Mouse (Mus musculus) forebrain, embryonic 16.5 days (tissue): ENCODE measurements around the gene Pnma1. TPM values are rescaled to one million over a fixed set of nuclear protein-coding genes. Genes with fewer than 3 reads are reported as not detected.

Experiments
- ATAC-seq: fragments of 200-750 bp; cut with Nextera tagmentation; 2 replicates; pipeline ENCODE4 v1.8.0; 2017; ENCODE audit warnings: mild to moderate bottlenecking, moderate library complexity
- H3K27ac ChIP-seq: fragments of 300-500 bp; sonication (generic); 2 replicates; pipeline ENCODE4 v1.5.1; 2014; ENCODE audit warnings: low read length, control low read depth
- H3K27me3 ChIP-seq: fragments of 300-500 bp; sonication (generic); replicated peaks from 2 replicates; pipeline ENCODE4 v1.6.1; 2014; ENCODE audit warnings: low read length; ENCODE audit not compliant: control insufficient read depth, insufficient read depth
- H3K36me3 ChIP-seq: fragments of 300-500 bp; sonication (generic); 2 replicates; pipeline ENCODE4 v1.6.1; 2014; ENCODE audit not compliant: control insufficient read depth, insufficient read depth
- H3K4me1 ChIP-seq: fragments of 300-500 bp; sonication (generic); replicated peaks from 2 replicates; pipeline ENCODE4 v1.6.1; 2014; ENCODE audit warnings: low read length; ENCODE audit not compliant: control insufficient read depth, insufficient read depth
- H3K4me2 ChIP-seq: fragments of 300-500 bp; sonication (generic); 2 replicates; pipeline ENCODE4 v1.6.1; 2014; ENCODE audit warnings: mild to moderate bottlenecking, low read length, control low read depth
- H3K4me3 ChIP-seq: fragments of 300-500 bp; sonication (generic); replicated peaks from 2 replicates; pipeline ENCODE4 v1.5.1; 2014; ENCODE audit warnings: mild to moderate bottlenecking, low read length, control low read depth
- H3K9ac ChIP-seq: fragments of 300-500 bp; sonication (generic); replicated peaks from 2 replicates; pipeline ENCODE4 v1.6.1; 2014; ENCODE audit warnings: low read depth, low read length, control low read depth
- H3K9me3 ChIP-seq: fragments of 300-500 bp; sonication (generic); 2 replicates; pipeline ENCODE4 v1.6.1; 2016; ENCODE audit warnings: low read length; ENCODE audit not compliant: control insufficient read depth
- WGBS: fragments of 180-500 bp; shearing (Covaris S2); extraction: QIAGEN DNeasy Blood & Tissue Kit; methylation state at CpG from one replicate; pipeline ENCODE4 v1.1.7; 2014; 5-methylcytosine and 5-hydroxymethylcytosine counted together
- polyA plus RNA-seq: library from polyadenylated mRNA; unstranded; fragments of >200 nt; fragmentation: Nextera tagmentation; extraction: Ambion mirVana; gene quantifications from 2 replicates; pipeline ENCODE4 v1.2.1, GENCODE M21; 2015

Pnma1 gene
- polyA plus RNA-seq, result 5.3 and 7.2 TPM in 2 replicates

DNA sequence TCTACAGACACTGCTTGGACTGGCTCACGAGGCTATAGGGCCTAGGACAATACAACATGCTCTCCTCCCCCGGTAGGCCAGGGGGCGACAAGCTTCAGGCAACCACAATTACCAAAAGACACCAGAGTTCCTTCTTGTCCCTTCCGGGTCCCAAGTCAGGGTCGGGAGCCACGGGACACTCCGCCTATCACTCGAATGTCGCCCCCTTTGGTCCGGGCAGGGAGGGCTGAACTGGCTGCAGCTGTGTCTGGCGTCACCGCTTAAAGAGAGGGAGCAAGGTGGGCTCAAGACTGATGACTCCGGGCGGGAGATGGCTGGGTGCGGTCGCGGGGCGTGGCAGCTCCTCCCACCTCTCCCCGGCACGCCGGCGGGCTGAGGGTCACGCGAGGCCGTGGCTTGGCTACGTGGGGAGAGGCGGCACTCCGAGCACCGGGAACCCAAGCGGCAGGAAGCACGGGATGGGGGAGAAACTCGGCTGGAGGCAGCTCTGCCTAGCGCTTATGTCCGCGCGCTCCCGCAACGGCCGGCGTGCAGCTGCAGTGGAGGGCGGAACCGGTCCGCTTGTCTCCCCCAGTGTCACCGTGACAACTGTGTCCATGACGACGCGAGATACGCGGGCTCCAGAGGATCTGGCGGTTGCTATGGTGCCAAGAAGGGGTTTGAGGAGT is at the start of gene Pnma1:
TSS of gene Pnma1 (minus strand) at position 536 of the 668 bp plus-strand sequence.
- peak within 1 kb of the TSS; percentile 64 for H3K9ac ChIP-seq
- ATAC-seq, result peak; percentile 97
- H3K9me3 ChIP-seq, result no peaks in the 10 kb centered on the region
- H3K27me3 ChIP-seq, result no peaks in the 10 kb centered on the region
- peak within 1 kb of the TSS; percentile 59 for H3K4me3 ChIP-seq
- H3K27ac ChIP-seq, result peak within 1 kb of the TSS; percentile 65
- peaks cover 19% of the 10 kb centered on the region for H3K4me1 ChIP-seq
- no peaks in the 10 kb centered on the region for H3K36me3 ChIP-seq
- peak within 1 kb of the TSS; percentile 80 for H3K4me2 ChIP-seq
- 0% methylated on average over 49 of the region's 50 CpGs for WGBS

DNA sequence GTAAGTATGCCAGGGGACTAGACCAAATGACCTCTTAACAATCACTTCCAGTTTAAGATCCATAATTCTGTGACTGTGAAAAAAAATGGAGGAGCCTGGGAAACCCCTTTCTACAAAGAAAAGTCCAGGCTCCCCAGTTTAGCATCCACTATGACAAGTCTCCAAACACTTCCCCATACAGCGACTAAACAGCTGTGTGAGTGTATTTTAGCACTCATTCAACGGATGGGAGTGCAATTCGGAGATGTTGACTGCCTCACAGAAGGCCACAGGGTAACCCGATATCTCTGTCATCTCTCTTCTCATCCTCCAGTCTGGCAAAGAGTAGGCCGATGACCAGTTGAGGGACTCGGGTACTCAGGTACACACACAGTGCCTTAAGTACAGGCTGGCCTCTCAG is 46.9 kb upstream of the Pnma1 start:
- Histone ChIP-seq H3K27me3 (no peaks in the 10 kb centered on the region), H3K9me3 (no peaks in the 10 kb centered on the region), H3K9ac (no peak overlapping the region), H3K36me3 (no peaks in the 10 kb centered on the region), H3K27ac (no peak overlapping the region), H3K4me2 (no peak overlapping the region), H3K4me1 (peaks cover 30% of the 10 kb centered on the region), H3K4me3 (no peak overlapping the region)
- no peak for ATAC-seq
- WGBS, result 68% methylated on average over 6 of the region's 6 CpGs

DNA sequence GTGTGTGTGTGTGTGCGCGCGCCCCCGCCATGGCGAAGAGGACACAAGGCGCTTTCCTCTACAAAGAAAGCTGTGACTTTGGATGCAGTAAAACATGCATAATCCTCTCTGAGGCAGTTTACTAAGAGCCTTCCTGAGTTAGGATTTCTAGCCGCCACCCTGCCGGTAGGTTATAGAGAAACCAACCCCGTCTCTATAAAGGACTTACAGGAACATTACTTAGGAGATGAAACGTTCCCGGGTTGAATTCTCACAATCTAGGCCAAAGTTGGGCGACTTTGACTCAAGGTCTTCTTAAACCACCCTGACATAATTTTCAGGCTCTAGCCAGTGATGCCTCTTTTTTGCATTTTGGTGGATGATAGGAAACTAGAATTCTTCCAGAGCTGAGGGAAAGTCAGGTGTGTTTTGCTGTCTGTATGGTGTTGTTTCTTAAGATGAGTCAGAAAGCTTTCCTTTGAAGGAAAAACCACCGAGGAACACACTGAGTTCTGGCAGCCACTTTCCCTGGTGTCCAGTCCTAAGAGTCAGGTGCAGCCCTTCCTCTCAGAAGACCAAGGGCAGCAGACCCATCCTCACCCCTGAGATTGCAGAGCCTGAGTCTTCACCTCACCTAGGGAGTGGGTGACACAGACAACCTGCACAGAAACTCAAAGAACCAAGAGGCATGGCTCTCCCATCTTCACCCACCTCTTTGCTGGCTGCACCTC is 46.3 kb upstream of the Pnma1 start:
- no peaks in the 10 kb centered on the region for H3K9me3 ChIP-seq
- H3K27ac ChIP-seq, result peak overlapping the region; percentile 77; the same call in 1 of the 2 replicates
- peak overlapping the region; percentile 63 for H3K4me3 ChIP-seq
- no peaks in the 10 kb centered on the region for H3K36me3 ChIP-seq
- H3K4me2 ChIP-seq, result peak overlapping the region; percentile 85
- H3K4me1 ChIP-seq, result peaks cover 36% of the 10 kb centered on the region
- no peaks in the 10 kb centered on the region for H3K27me3 ChIP-seq
- WGBS, result 2% methylated on average over 13 of the region's 13 CpGs
- no peak; the same call in 1 of the 2 replicates for ATAC-seq
- peak overlapping the region; percentile 85 for H3K9ac ChIP-seq

DNA sequence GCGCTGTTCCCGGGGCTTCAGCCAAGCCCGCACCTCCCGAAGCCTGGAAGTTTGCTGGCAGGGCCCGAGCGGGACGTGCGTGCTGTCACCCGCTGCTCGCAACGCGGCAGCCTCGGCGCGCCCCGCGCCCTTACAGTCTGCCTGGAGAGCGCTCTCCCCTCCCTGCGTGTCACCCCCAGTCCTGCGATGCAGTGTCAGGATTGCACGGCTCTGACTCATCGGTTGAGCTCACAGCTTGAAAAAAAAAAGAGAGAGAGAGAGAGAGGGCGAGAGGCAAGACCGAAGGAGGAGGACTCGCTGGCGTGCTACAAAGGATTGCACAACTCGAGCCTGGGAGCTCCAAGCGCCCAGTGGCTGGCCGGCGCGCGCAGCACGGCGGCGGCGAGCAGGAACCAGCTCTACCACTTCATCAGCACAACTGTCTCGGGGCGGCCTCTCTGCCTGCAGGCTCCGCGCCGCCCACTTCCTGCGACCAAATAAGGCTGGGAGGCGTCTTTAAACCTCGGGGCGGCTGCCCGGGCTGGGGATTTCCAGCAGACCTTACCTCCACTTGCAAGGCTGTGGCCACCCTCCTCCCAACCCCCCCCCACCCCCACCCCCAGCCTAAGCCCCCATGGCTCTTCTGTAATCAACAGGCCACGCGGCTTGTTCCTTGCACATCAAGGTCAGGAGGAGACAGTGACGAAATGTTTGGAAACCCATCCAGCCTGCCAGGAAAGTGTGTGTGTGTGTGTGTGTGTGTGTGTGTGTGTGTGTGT is 45.5 kb upstream of the Pnma1 start:
- peaks cover 43% of the 10 kb centered on the region for H3K4me1 ChIP-seq
- no peaks in the 10 kb centered on the region for H3K27me3 ChIP-seq
- H3K27ac ChIP-seq, result peak overlapping the region; percentile 77
- H3K36me3 ChIP-seq, result no peaks in the 10 kb centered on the region
- H3K9ac ChIP-seq, result peak overlapping the region; percentile 85
- WGBS, result under 1% methylated on average over 46 of the region's 49 CpGs
- peak; percentile 86 for ATAC-seq
- H3K4me2 ChIP-seq, result peak overlapping the region; percentile 85
- H3K4me3 ChIP-seq, result peak overlapping the region; percentile 63
- H3K9me3 ChIP-seq, result no peaks in the 10 kb centered on the region

DNA sequence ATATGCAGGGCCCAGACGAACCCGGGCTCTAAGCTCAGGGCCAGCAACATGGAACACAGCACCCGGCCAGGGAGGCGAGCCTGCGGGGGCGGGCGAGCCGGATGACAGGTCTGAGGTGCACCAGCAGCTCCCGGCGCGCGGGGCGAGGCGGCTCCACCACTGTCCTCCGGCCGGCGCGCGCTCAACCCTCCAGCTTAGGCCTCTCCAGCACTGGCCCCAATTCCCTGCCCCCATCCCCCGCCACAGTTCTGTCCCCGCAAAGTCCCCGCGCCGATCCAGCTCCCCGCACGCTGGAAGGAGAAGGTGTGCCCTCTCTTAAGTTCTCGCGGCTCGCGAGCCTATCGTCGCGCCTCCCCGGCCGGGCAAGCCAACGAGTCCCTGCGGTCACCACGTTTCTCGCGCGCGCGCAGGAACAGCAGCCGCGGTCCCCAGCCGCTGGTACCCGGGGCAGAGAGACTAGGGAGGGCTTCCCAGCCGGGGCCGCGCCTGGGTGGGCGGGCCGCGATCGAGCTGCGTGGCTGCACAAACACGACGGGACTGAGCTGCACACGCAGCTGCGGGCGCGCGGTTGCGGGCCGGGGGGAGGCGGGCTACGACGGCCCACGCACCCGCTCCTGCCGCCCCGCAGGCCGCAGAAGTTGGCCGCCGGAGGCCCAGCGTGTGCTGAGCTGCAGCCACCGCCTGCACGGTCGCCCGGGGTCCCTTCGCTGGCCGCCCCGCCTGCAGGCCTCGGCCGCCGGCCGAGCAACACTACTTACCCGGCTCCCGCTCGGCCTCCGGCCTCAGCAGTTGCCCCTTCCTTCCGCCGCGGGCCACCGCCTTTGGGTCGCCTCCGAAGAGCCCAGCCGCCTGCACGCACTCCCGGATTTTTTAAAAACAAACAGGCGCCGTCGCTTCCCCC is 44.7 kb upstream of the Pnma1 start:
- Histone ChIP-seq H3K4me3 (peak overlapping the region; percentile 63), H3K4me1 (peaks cover 51% of the 10 kb centered on the region), H3K9ac (peak overlapping the region; percentile 85), H3K27me3 (no peaks in the 10 kb centered on the region), H3K4me2 (peak overlapping the region; percentile 85), H3K9me3 (no peaks in the 10 kb centered on the region), H3K36me3 (no peaks in the 10 kb centered on the region), H3K27ac (peak overlapping the region; percentile 77)
- WGBS, result 0% methylated on average over 96 of the region's 102 CpGs
- ATAC-seq, result peak; percentile 59

DNA sequence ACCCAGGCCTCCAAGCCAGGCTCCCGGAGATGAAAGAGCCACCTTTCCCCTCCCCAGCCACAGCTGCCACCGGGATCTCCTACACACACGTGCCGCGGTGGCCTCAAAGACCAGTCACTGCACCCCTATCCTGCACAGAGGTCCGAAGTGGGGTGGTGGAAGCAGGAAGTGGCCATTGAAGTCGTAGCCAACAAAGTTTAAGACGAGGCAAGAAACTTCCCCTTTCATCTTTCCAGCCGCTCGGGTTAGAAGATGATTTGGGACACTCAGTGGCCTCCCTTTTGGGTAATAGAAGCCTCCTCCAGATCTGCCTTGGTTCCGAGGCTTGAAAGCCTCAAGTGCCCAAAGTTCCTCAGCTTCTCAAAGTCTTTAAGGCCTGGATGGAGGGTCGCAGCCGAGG is 44.0 kb upstream of the Pnma1 start:
- no peaks in the 10 kb centered on the region for H3K36me3 ChIP-seq
- H3K4me3 ChIP-seq, result peak overlapping the region; percentile 63
- peak overlapping the region; percentile 85 for H3K4me2 ChIP-seq
- no peak for ATAC-seq
- 2% methylated on average over 13 of the region's 13 CpGs for WGBS
- no peaks in the 10 kb centered on the region for H3K27me3 ChIP-seq
- H3K27ac ChIP-seq, result no peak overlapping the region
- H3K9ac ChIP-seq, result peak overlapping the region; percentile 85
- H3K9me3 ChIP-seq, result no peaks in the 10 kb centered on the region
- H3K4me1 ChIP-seq, result peaks cover 58% of the 10 kb centered on the region

DNA sequence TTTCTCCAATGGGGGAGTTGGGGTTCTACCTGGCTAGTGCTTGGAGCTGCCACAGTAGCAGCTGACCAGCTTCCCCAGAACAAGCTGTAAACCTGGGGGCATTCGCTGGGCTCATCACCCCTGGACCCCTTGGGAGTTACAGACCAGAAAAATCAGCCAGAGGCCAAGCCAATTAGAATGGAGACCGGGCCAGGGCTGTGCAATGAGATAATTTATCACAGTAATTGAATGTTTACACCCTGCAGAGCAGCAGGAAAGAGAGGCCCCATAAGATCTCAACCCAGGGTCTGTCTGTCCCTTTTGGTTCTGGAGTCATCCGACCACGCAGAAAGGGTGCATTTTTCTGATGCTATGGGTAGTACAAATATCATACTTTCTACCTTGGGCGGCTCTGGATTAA is 43.5 kb upstream of the Pnma1 start:
- ATAC-seq, result no peak
- Histone ChIP-seq H3K27me3 (no peaks in the 10 kb centered on the region), H3K4me1 (peaks cover 63% of the 10 kb centered on the region), H3K27ac (no peak overlapping the region), H3K9me3 (no peaks in the 10 kb centered on the region), H3K9ac (peak overlapping the region; percentile 85), H3K4me3 (peak overlapping the region; percentile 63), H3K4me2 (peak overlapping the region; percentile 85), H3K36me3 (no peaks in the 10 kb centered on the region)
- WGBS, result 16% methylated on average over 5 of the region's 5 CpGs

DNA sequence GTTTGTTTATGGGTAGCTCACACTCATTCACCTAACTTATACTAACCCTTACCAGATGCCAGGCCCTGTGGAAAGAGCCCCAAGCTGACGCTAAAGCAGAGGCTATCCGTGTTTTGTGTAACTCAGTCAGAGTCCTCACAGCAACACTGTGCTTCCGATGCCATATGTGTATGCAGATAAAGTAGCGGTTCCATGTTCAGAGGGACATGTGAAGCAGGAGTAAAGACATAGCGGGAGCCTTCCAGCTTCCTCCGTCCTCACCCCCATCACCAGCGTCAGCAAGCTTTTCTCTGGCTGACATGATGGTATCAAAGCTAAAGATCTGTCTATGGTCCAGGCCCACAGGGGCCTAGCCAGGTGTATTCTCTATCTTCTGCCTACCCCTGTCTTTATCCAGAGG is 42.9 kb upstream of the Pnma1 start:
- Histone ChIP-seq H3K27me3 (no peaks in the 10 kb centered on the region), H3K9me3 (no peaks in the 10 kb centered on the region), H3K9ac (no peak overlapping the region), H3K4me3 (no peak overlapping the region), H3K36me3 (no peaks in the 10 kb centered on the region), H3K4me2 (peak overlapping the region; percentile 85), H3K4me1 (peaks cover 65% of the 10 kb centered on the region), H3K27ac (no peak overlapping the region)
- ATAC-seq, result no peak
- 49% methylated on average over 7 of the region's 7 CpGs for WGBS
